Mouse (Mus musculus): Measurements from ENCODE around the gene Nemp1. TPM values are rescaled to one million over a fixed set of nuclear protein-coding genes. Genes with fewer than 3 reads are reported as not detected.

The Nemp1 gene
- polyA plus RNA-seq, 1 experiment = 5.6 TPM

- no peak overlapping the region for H3K4me2 ChIP-seq (ENCODE audit: low read depth)
- H3K79me2 ChIP-seq (ENCODE audit: control insufficient read depth, insufficient read depth) = no peaks in the 10 kb centered on the region
- TF ChIP-seq REST (IDR thresholded peaks at IDR 0.05; ENCODE audit: insufficient read depth, insufficient read length) (no peak), TCF3 (IDR thresholded peaks at IDR 0.05; ENCODE audit: insufficient read length, low read depth) (no peak), MAX (IDR thresholded peaks at IDR 0.05; ENCODE audit: low read depth) (no peak), SRF (IDR thresholded peaks at IDR 0.05; ENCODE audit: control insufficient read depth, insufficient read length, low read depth) (no peak), USF1 (IDR thresholded peaks at IDR 0.05; ENCODE audit: low read depth) (peak; percentile 15), MYOG (IDR thresholded peaks at IDR 0.05; ENCODE audit: control insufficient read depth in 1 of 3, insufficient read depth in 1 of 3, insufficient read length in 2 of 3, low read depth in 2 of 3) (no peak), MYOD1 (IDR thresholded peaks at IDR 0.05; ENCODE audit: control insufficient read depth in 1 of 3, insufficient read length in 2 of 3, low read depth in 2 of 3) (no peak)
- no peaks in the 10 kb centered on the region for H3K27me3 ChIP-seq (ENCODE audit: control insufficient read depth, insufficient read depth, insufficient read length)
- H3K4me3 ChIP-seq = no peak overlapping the region
- H3K36me3 ChIP-seq (ENCODE audit: control insufficient read depth, insufficient read depth) = peaks cover 4% of the 10 kb centered on the region
- H3ac ChIP-seq (ENCODE audit: control insufficient read depth, insufficient read length) = no peak overlapping the region
These were observed 27.9 kb downstream of the Nemp1 start for GRCm38 (mm10) chr10:127694636-127695035.

- TF ChIP-seq E2F4 (IDR thresholded peaks at IDR 0.05; ENCODE audit: insufficient read depth) = no peak
- TF ChIP-seq TCF12 (IDR thresholded peaks at IDR 0.05; ENCODE audit: insufficient read depth, poor library complexity, severe bottlenecking) = no peak
- TF ChIP-seq TCF3 (IDR thresholded peaks at IDR 0.05; ENCODE audit: insufficient read length, low read depth) = no peak
- H3K27me3 ChIP-seq (ENCODE audit: control insufficient read depth, insufficient read depth, insufficient read length) = no peaks in the 10 kb centered on the region
These were observed 29.1 kb downstream of the Nemp1 start for GRCm38 (mm10) chr10:127695775-127696174.

GRCm38 (mm10) chr10:127698966-127699365 is 32.3 kb downstream of the Nemp1 start:
- H3K36me3 ChIP-seq (ENCODE audit: control insufficient read depth, insufficient read depth) = peaks cover 4% of the 10 kb centered on the region
- H3ac ChIP-seq (ENCODE audit: control insufficient read depth, insufficient read length) = no peak overlapping the region
- no peak for TF ChIP-seq MAX (IDR thresholded peaks at IDR 0.05; ENCODE audit: low read depth)
- TF ChIP-seq MYOG (IDR thresholded peaks at IDR 0.05; ENCODE audit: control insufficient read depth in 1 of 3, insufficient read depth in 1 of 3, insufficient read length in 2 of 3, low read depth in 2 of 3) = no peak
- TF ChIP-seq SRF (IDR thresholded peaks at IDR 0.05; ENCODE audit: control insufficient read depth, insufficient read length, low read depth) = no peak
- TF ChIP-seq CEBPB (IDR thresholded peaks at IDR 0.05; ENCODE audit: insufficient read depth, poor library complexity, severe bottlenecking) = no peak
- no peak for TF ChIP-seq TCF12 (IDR thresholded peaks at IDR 0.05; ENCODE audit: insufficient read depth, poor library complexity, severe bottlenecking)
- no peak for TF ChIP-seq TCF3 (IDR thresholded peaks at IDR 0.05; ENCODE audit: insufficient read length, low read depth)
- no peaks in the 10 kb centered on the region for H3K27me3 ChIP-seq (ENCODE audit: control insufficient read depth, insufficient read depth, insufficient read length)
- no peaks in the 10 kb centered on the region for H3K79me2 ChIP-seq (ENCODE audit: control insufficient read depth, insufficient read depth)
- no peak overlapping the region for H3K4me3 ChIP-seq
- no peak overlapping the region for H3K4me2 ChIP-seq (ENCODE audit: low read depth)

More at GRCm38 (mm10) chr10:127695775-127696174, 29.1 kb downstream of the Nemp1 start:
- Histone ChIP-seq H3ac (ENCODE audit: control insufficient read depth, insufficient read length) (no peak overlapping the region), H3K4me3 (no peak overlapping the region), H3K79me2 (ENCODE audit: control insufficient read depth, insufficient read depth) (no peaks in the 10 kb centered on the region), H3K4me2 (ENCODE audit: low read depth) (no peak overlapping the region), H3K36me3 (ENCODE audit: control insufficient read depth, insufficient read depth) (peaks cover 4% of the 10 kb centered on the region)

- Histone ChIP-seq H3ac (ENCODE audit: control insufficient read depth, insufficient read length) (no peak overlapping the region), H3K27me3 (ENCODE audit: control insufficient read depth, insufficient read depth, insufficient read length) (no peaks in the 10 kb centered on the region), H3K4me2 (ENCODE audit: low read depth) (no peak overlapping the region), H3K4me3 (no peak overlapping the region), H3K79me2 (ENCODE audit: control insufficient read depth, insufficient read depth) (no peaks in the 10 kb centered on the region), H3K36me3 (ENCODE audit: control insufficient read depth, insufficient read depth) (no peaks in the 10 kb centered on the region)
- TF ChIP-seq REST (IDR thresholded peaks at IDR 0.05; ENCODE audit: insufficient read depth, insufficient read length) (peak; percentile 90), POLR2A (IDR thresholded peaks at IDR 0.05; ENCODE audit: insufficient read length, low read depth) (no peak)
These were observed 36.6 kb downstream of the Nemp1 start for GRCm38 (mm10) chr10:127703299-127703698.

GRCm38 (mm10) chr10:127704293-127704692 is 37.6 kb downstream of the Nemp1 start:
- H3K27me3 ChIP-seq (ENCODE audit: control insufficient read depth, insufficient read depth, insufficient read length) = no peaks in the 10 kb centered on the region
- H3K4me3 ChIP-seq = no peak overlapping the region
- H3K36me3 ChIP-seq (ENCODE audit: control insufficient read depth, insufficient read depth) = no peaks in the 10 kb centered on the region
- H3K4me2 ChIP-seq (ENCODE audit: low read depth) = no peak overlapping the region
- no peak overlapping the region for H3ac ChIP-seq (ENCODE audit: control insufficient read depth, insufficient read length)
- TF ChIP-seq MYOD1 (IDR thresholded peaks at IDR 0.05; ENCODE audit: control insufficient read depth in 1 of 3, insufficient read length in 2 of 3, low read depth in 2 of 3) (peak in 1 of 3 experiments; percentile 72), E2F4 (IDR thresholded peaks at IDR 0.05; ENCODE audit: insufficient read depth) (no peak), MYOG (IDR thresholded peaks at IDR 0.05; ENCODE audit: control insufficient read depth in 1 of 3, insufficient read depth in 1 of 3, insufficient read length in 2 of 3, low read depth in 2 of 3) (peak in 1 of 3 experiments; percentile 49)
- H3K79me2 ChIP-seq (ENCODE audit: control insufficient read depth, insufficient read depth) = no peaks in the 10 kb centered on the region

- H3K36me3 ChIP-seq (ENCODE audit: control insufficient read depth, insufficient read depth) = no peaks in the 10 kb centered on the region
- H3ac ChIP-seq (ENCODE audit: control insufficient read depth, insufficient read length) = no peak within 1 kb of the TSS
- no peaks in the 10 kb centered on the region for H3K79me2 ChIP-seq (ENCODE audit: control insufficient read depth, insufficient read depth)
- no peak within 1 kb of the TSS for H3K4me2 ChIP-seq (ENCODE audit: low read depth)
- H3K4me3 ChIP-seq = no peak within 1 kb of the TSS
- H3K27me3 ChIP-seq (ENCODE audit: control insufficient read depth, insufficient read depth, insufficient read length) = no peaks in the 10 kb centered on the region
- no peak for TF ChIP-seq POLR2A (IDR thresholded peaks at IDR 0.05; ENCODE audit: insufficient read length, low read depth)
- no peak for TF ChIP-seq E2F4 (IDR thresholded peaks at IDR 0.05; ENCODE audit: insufficient read depth)
- no peak for TF ChIP-seq TCF3 (IDR thresholded peaks at IDR 0.05; ENCODE audit: insufficient read length, low read depth)
- no peak for TF ChIP-seq MYOG (IDR thresholded peaks at IDR 0.05; ENCODE audit: control insufficient read depth in 1 of 3, insufficient read depth in 1 of 3, insufficient read length in 2 of 3, low read depth in 2 of 3)
- no peak for TF ChIP-seq SRF (IDR thresholded peaks at IDR 0.05; ENCODE audit: control insufficient read depth, insufficient read length, low read depth)
- TF ChIP-seq MAX (IDR thresholded peaks at IDR 0.05; ENCODE audit: low read depth) = no peak
- no peak for TF ChIP-seq POLR2AphosphoS2 (IDR thresholded peaks at IDR 0.05; ENCODE audit: insufficient read length, low read depth)
- TF ChIP-seq MYOD1 (IDR thresholded peaks at IDR 0.05; ENCODE audit: control insufficient read depth in 1 of 3, insufficient read length in 2 of 3, low read depth in 2 of 3) = no peak
- no peak for TF ChIP-seq TCF12 (IDR thresholded peaks at IDR 0.05; ENCODE audit: insufficient read depth, poor library complexity, severe bottlenecking)
- TF ChIP-seq USF1 (IDR thresholded peaks at IDR 0.05; ENCODE audit: low read depth) = no peak
- no peak for TF ChIP-seq REST (IDR thresholded peaks at IDR 0.05; ENCODE audit: insufficient read depth, insufficient read length)
- TF ChIP-seq CEBPB (IDR thresholded peaks at IDR 0.05; ENCODE audit: insufficient read depth, poor library complexity, severe bottlenecking) = no peak
These were observed 38.1 kb downstream of the Nemp1 start, which contains the start of gene Myo1a for GRCm38 (mm10) chr10:127704766-127705220. Myo1a (plus strand) TSS chr10:127705170.
